Mouse (Mus musculus) bone marrow, adult 2 months (tissue): ENCODE data around the gene Krt82.
A peak's percentile ranks its signal among the peaks of the same experiment; 100 is the strongest.

ENCODE experiments used
- CTCF ChIP-seq: fragments of 200-500 bp; IDR thresholded peaks from 2 replicates; pipeline ENCODE4 v1.5.1; 2011; ENCODE audit warnings: low read length, control low read depth; ENCODE audit not compliant: control insufficient read depth, insufficient read depth
- POLR2A ChIP-seq: fragments of 200-500 bp; IDR thresholded peaks from 2 replicates; pipeline ENCODE4 v1.6.1; 2011; ENCODE audit warnings: low read depth, mild to moderate bottlenecking, control low read depth, low read length, borderline replicate concordance; ENCODE audit not compliant: control insufficient read depth

DNA sequence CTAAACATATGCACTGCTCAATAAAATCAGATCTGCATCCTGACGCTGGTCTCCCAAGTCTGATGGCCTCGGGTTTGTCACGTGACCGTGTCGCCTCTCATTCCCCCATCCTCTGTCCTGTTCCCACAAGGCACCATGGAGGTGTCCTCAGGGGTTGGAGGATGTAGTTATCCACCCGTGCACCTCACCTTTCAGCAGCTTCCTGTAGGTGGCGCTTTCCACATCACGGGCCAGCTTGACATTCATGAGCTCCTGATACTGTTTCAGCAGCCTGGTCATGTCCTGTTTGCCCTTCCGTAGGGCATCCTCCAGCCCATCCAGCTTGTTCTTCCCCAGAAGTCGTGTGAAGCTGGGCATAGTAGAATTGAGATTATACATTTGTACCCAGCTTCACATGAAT lies 37.7 kb upstream of the Krt82 start:
- peak; percentile 33; the same call in 1 of the 2 replicates for TF ChIP-seq CTCF
- no peak for TF ChIP-seq POLR2A
